Mouse (Mus musculus) monocyte, adult 5-6 weeks (primary cell): ENCODE data around the gene Kif14. TPM values are rescaled to one million over a fixed set of nuclear protein-coding genes. Genes with fewer than 3 reads are reported as not detected.

Experiments used
- ATAC-seq: fragments of 153-309, 156-312 bp; replicated peaks from 2 replicates; pipeline ENCODE4 v1.8.0; 2017; ENCODE audit warnings: mild to moderate bottlenecking; ENCODE audit not compliant: low TSS enrichment, insufficient number of reproducible peaks, severe bottlenecking, poor library complexity, low FRiP score
- total RNA-seq: library from RNA; stranded (forward); fragments of 200-1000, 200-491, 200-594 nt; gene quantifications from 3 replicates; pipeline ENCODE4 v1.2.3, GENCODE M21; 2017

Kif14 gene
- 0.78 TPM in 1 of 3 replicates, not detected in the others for total RNA-seq

DNA sequence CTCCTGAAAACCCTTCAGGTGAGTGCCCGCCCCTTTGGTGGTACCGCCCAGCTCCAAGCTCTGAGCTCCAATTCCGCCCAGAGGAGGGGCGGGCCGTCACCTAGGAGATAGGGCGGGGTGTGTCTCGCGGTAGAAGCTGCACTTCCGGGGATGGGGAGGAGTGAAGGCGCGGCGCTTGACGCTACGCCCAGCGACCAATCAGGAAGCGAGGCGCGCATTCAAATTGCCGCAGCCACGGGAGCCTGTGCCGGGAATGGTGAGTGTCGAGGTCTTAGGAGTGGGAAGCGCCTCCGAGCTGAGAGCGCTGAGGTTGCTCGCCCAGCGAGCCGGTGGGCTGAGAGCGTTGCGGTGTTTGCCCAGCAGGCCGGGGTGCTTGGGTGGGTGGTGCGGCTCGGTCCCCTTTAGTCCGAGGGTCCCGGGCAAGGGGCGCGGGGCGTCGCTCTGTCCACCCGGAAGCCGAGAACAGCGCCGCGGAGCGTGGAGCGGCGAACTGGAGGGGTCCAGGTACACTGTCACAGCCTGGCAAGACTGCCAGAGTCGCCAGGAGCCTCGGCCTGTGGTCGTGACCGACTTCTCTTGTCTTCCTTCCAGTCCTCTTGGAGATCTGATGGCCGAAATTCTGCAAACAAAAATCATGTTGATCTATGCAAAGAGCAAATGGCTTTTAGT is at the start of gene Kif14:
TSS of gene Kif14 (plus strand) at position 201 of the 669 bp plus-strand sequence.
- peak; percentile 99 for ATAC-seq

- ATAC-seq = no peak
Measured at GRCm38 (mm10) chr1:136418393-136418792, 47.8 kb upstream of the Kif14 start.

DNA sequence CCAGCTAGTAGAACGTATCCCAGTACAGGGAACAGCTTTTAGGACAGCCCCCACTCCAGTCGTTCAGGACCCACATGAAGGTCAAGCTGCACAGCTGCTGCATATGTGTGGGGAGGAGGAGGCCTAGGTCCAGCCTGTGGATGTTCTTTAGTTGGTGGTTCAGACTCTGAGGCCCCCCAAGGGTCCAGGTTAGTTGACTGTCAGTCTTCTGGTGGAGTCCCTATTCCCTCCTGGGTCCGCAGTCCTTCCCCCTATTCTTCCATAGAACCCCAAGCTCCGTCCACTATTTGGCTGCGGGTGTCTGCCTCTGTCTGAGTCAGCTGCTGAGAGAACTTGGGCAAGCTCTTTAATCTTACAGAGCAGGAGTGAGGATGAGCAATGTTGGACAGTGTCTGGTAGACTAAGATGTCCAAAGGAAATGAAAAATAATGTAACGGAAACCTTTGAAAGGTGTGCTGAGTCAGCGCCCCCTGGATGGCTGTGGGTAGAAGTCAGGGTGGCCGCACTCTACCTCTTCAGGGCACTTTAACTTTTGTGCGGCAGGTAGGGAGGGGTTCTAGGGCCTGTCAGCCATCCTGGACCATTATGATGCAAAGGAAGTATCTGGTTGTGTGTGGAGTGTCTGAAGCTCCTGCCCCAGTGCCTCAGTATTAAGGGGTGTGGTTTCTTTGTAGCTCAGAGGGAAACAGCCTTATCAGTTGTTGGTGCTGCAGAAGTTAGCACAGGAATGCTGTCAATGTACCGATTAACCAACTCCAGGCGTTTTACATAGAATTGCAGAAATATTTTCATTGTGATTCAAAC is 38.8 kb upstream of the Kif14 start:
- no peak for ATAC-seq

DNA sequence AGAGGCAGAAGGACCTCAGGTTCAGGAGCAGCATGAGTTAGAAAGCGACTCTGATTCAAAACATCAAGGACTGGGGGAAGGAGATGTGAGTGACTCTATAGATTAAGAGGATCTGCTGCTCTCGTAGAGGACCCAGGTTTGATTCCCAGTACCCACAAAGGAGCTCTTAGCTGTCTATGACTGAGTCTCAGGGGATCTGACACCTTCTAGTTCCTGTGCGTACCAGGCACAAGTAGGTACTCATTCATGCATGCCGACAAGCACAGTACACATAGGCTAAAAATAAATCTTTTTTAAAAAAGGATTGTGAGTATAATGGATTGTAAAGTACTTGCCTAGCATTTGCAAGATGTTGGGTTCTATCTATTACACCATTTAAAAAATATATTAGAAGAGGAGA is 37.2 kb upstream of the Kif14 start:
- ATAC-seq = no peak

DNA sequence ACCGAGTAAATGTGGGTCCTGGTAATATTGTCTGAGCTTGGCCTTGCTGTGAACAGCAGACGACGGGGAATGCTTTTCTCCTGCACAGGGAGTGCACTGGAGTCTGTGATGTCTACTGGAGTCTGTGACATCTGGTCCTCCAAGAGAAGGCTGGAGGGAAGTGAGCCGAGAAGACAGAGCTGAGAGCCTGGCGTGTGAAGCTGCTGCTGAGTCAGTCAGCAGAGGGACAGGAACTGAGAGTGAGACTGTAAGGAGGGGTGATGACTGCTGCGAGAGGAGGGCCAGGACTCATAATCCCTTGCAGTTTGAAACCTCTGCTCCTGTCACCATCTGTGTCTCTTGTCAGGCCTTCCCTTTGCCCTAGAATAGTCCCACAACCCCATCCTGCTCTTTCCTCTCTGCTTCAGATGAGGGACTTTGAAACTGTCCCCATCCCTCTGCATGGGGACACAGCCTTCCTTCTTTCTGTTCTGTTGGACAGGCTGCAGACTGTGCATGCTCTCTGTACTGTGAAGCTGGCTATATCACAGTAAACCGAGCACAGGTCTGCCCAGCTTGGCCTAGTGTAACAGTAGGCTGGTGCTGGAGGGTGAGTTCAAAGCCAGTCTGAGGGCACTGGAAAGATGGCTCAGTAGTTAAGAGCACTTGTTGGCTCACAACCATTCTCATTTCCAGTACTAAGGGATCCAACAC is 35.9 kb upstream of the Kif14 start:
- ATAC-seq = no peak; the same call in 1 of the 2 replicates

GRCm38 (mm10) chr1:136440741-136441140 is 25.4 kb upstream of the Kif14 start:
- no peak for ATAC-seq

DNA sequence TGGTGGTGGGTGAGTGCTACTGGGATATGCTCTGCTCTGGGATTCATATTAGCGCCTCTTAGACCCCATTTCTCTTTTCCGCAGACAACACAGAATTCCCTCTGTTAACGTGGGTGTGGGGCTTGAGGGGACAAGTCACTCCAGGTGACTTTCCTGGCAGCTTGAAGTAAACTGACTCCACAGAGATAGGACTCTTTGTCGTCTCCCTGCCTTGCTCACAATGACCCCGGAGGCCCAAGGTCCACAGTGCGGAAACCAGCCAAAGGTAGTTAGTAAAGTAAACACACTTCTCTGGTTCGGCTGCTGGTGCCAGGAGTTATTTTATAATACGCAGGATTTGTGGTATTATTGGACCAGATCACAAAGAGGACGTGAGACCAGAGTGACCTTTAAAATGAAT is 23.3 kb upstream of the Kif14 start:
- no peak for ATAC-seq

- ATAC-seq = no peak
Measured at GRCm38 (mm10) chr1:136444555-136445255, 21.4 kb upstream of the Kif14 start.

- no peak for ATAC-seq
Measured at GRCm38 (mm10) chr1:136446933-136447332, 19.2 kb upstream of the Kif14 start.

GRCm38 (mm10) chr1:136447338-136447737 is 18.8 kb upstream of the Kif14 start:
- no peak for ATAC-seq

GRCm38 (mm10) chr1:136449541-136449940 is 16.6 kb upstream of the Kif14 start:
- ATAC-seq = no peak

GRCm38 (mm10) chr1:136450206-136450605 is 15.9 kb upstream of the Kif14 start:
- ATAC-seq = no peak

- no peak for ATAC-seq
Measured at GRCm38 (mm10) chr1:136452421-136452820, 13.7 kb upstream of the Kif14 start.

DNA sequence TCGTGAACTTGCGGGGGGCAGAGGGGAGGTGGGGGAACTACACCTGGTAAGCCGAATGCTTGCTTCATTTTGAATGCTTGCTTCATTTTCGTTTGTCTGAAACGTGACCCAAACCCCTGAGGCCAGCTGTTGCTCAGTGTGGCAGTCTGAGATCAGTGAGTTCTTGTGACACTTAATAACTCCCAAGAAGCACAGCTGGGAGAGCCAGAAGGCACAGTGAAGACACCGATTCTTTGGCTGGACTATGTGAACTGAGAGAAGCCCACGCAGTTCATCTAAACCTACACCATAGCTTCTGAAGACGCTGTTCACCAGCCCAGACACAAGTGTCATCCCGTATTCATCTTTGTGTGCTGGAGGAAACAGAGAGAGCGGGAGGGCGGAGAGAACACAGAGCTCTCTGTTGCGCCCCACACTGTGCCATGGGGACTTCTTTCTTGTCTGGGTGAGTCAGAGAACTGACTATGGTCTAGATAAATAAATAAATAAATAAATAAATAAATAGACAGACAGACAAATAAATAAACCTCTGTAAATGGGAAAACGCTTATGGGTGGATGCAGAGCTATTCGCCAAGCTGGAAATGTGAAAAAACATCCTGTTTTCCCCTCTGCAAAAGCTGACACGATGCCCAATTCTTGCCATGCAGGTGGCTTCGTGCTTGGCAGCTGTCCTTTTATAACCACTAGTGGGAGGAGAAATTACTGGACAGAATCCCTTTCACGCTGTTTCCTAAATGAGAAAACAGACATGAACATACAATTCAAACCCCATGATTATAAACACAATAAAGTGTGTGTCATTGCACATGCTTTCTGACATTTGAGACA is 10.2 kb upstream of the Kif14 start:
- no peak for ATAC-seq

GRCm38 (mm10) chr1:136456741-136457140 is 9.4 kb upstream of the Kif14 start:
- no peak for ATAC-seq

GRCm38 (mm10) chr1:136457403-136457802 is 8.7 kb upstream of the Kif14 start:
- no peak for ATAC-seq

DNA sequence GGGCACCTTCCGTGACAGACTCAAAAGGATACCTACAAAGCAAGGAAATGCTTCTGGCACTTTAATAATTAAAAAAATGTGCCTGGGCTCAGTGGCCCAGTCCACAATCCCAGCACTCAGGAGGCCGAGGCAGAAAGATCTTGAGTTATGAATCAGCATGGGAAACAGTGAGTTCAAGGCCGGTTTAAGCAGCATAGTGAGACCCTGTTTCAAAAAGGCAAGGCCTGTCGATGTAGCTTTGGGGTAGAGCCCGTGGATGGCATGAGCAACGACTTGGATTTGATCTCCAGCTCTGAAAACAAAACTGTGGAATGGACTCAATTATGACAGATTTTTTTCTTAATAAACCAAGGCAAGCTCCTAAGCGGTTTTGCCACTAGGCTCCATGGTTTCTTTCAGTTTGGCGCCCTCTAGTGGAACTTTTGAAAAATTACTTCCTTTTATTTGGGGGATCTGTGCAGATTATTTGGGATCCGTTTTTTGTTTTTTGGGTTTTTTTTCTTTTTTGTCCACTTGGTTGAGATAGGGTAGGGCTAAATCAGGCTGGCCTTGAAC is 7.4 kb upstream of the Kif14 start:
- ATAC-seq = no peak

DNA sequence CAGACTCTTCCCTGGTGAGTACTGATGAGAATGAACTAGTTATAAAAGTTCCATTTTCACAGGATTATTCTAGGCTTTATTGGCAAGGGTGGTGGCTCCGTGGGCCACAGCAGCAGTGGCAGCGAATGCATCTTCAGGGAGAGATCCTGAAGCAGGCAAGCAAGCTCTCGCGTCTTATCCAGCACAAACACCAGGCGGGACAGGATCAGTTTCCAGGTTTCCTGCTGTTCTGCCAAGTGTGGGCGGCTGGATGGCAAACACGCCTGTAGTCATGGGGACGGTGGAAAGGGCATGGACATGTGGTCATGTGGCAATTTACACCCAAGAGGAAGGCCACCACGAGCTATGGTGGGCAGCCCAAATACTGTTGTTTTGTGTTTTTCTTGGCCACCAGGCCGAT is 3.7 kb upstream of the Kif14 start:
- ATAC-seq = no peak
